Mouse (Mus musculus) bone marrow, adult 2 months (tissue): Measurements from ENCODE around the gene Pdcd7. TPM values are rescaled to one million over a fixed set of nuclear protein-coding genes. Genes with fewer than 3 reads are reported as not detected.
A peak's percentile ranks its signal among the peaks of the same experiment; 100 is the strongest.

Source experiments
- H3K27ac ChIP-seq: fragments of 200-500 bp; 2 replicates; pipeline ENCODE4 v1.5.1; 2012; ENCODE audit warnings: low read depth, mild to moderate bottlenecking, control low read depth, inconsistent platforms, low read length; ENCODE audit not compliant: control insufficient read depth, poor library complexity, insufficient read depth
- H3K4me1 ChIP-seq: fragments of 200-500 bp; 2 replicates; pipeline ENCODE4 v1.6.1; 2011; ENCODE audit warnings: low read length; ENCODE audit not compliant: control insufficient read depth, insufficient read depth
- H3K4me3 ChIP-seq: fragments of 200-500 bp; replicated peaks from 2 replicates; pipeline ENCODE3; 2011; ENCODE audit warnings: mild to moderate bottlenecking, low read depth, low read length, control low read depth; ENCODE audit not compliant: control insufficient read depth
- CTCF ChIP-seq: fragments of 200-500 bp; IDR thresholded peaks from 2 replicates; pipeline ENCODE4 v1.5.1; 2011; ENCODE audit warnings: low read length, control low read depth; ENCODE audit not compliant: control insufficient read depth, insufficient read depth
- POLR2A ChIP-seq: fragments of 200-500 bp; IDR thresholded peaks from 2 replicates; pipeline ENCODE4 v1.6.1; 2011; ENCODE audit warnings: low read depth, mild to moderate bottlenecking, control low read depth, low read length, borderline replicate concordance; ENCODE audit not compliant: control insufficient read depth
- WGBS: fragments of 180-500 bp; shearing (Covaris S2); methylation state at CpG from one replicate; pipeline ENCODE4 v1.1.7; 2018; 5-methylcytosine and 5-hydroxymethylcytosine counted together
- polyA plus RNA-seq: library from polyadenylated mRNA; stranded (reverse); fragments of >200 nt; gene quantifications from 2 replicates; pipeline ENCODE4 v1.2.4, GENCODE M21; 2011; ENCODE audit warnings: low replicate concordance; ENCODE audit not compliant: missing spikeins, insufficient read depth, insufficient read length

Gene Pdcd7
- 7.3 and 16.3 TPM in 2 replicates for polyA plus RNA-seq

- WGBS = 1% methylated on average over 59 of the region's 59 CpGs
- Histone ChIP-seq H3K27ac (peak within 1 kb of the TSS; percentile 93), H3K4me3 (peak within 1 kb of the TSS; percentile 81), H3K4me1 (no peaks in the 10 kb centered on the region; the same call in 1 of the 2 replicates)
- TF ChIP-seq POLR2A = peak; percentile 69
- no peak for TF ChIP-seq CTCF
These were observed at the start of gene Pdcd7 for GRCm38 (mm10) chr9:65345854-65346475. Pdcd7 (plus strand) TSS chr9:65346104.

GRCm38 (mm10) chr9:65297056-65297455 is 48.8 kb upstream of the Pdcd7 start:
- H3K4me1 ChIP-seq = no peaks in the 10 kb centered on the region
- 85% methylated on average over 2 of the region's 2 CpGs for WGBS
- TF ChIP-seq CTCF (no peak), POLR2A (no peak)
- H3K4me3 ChIP-seq = no peak overlapping the region
- H3K27ac ChIP-seq = no peak overlapping the region

DNA sequence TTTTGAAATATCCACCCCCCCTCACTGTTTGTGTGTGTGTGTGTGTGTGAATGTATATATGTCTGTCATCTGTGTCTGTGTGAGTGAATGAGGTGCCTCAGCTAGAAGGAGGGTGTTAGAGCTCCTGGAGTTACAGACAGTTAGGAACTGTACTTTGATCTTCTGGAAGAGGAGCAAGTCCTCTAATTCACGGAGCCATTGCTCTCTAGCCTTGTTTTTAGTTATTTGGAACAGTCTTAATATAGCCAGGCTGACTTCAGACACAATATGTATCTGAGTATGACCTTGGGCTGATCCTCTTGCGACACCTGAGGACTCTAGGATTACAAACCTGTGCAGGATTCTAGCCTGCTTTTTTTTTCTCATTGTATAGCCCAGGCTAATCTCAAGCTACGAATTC is 47.1 kb upstream of the Pdcd7 start:
- Histone ChIP-seq H3K4me1 (no peaks in the 10 kb centered on the region), H3K4me3 (no peak overlapping the region), H3K27ac (no peak overlapping the region)
- WGBS = 90% methylated on average over 3 of the region's 3 CpGs
- TF ChIP-seq POLR2A (no peak), CTCF (no peak)

DNA sequence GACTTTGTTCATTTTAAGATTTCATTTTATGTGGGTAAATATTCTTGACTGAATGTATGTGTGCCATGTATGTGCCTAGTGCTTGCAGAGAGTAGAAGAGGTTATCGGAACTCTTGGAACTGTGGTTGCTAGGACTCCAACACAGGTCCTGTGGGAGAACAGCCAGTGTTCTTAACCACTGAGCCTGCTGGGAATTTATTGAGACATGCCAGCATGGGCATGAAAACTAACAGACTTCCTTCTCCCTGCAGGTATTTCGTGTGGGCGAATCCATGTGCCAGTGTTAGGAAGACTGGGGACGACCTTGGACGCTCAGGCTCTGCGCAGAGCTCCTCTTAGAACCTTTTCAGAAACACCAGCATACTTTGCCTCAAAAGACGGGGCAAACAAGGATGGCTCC is 46.3 kb upstream of the Pdcd7 start:
- H3K27ac ChIP-seq = no peak overlapping the region
- TF ChIP-seq POLR2A (no peak), CTCF (no peak)
- 93% methylated on average over 7 of the region's 7 CpGs for WGBS
- no peak overlapping the region for H3K4me3 ChIP-seq
- no peaks in the 10 kb centered on the region for H3K4me1 ChIP-seq

DNA sequence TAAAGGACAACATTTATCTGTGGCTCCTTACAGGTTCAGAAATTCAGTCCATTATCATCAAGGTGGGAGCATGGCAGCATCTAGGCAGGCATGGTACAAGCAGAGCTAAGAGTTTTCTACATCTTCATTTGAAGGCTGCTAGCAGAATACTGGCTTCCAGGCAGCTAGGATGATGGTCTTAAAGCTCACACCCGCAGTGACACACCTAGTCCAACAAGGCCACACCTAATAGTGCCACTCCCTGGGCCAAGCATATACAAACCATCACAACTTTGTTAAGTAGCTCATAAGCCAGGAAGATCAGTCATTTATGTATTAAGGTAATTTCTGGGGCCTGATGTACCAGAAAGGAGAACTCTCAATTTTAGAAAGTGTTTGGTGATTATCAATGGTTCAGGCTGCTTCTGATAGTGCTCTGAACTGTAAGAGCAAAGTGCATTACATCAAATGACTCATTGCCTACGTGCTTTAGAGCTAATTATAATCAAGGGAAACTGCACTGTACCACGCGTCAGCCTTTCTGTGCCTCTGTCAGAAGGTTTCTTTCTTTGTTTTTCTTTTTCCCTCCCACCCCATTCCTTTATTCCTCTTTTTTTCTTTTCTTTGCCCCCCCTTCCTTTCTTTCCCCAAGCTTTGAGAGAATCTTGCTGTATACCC is 43.4 kb upstream of the Pdcd7 start:
- TF ChIP-seq POLR2A = no peak
- no peak for TF ChIP-seq CTCF
- Histone ChIP-seq H3K4me3 (no peak overlapping the region), H3K27ac (no peak overlapping the region), H3K4me1 (no peaks in the 10 kb centered on the region)
- WGBS = 92% methylated on average over 4 of the region's 4 CpGs

DNA sequence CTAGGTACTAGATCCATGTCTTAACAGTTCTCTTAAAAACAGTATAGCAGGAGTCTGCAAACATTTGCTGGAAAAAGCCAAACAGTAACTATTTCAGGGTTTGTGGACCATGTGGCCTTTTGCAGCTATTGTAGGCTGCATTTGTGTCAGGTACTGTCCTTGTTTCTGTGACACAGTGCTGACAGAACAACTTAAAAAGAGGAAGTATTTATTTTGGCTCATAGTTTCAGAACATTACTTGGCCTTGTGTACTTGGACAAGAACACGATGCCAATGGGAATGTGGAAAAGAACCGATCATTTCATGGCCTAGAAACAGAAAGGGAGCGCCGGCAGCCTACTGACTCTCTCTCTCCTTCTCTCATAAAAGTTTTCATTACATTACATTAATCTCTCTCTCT is 42.3 kb upstream of the Pdcd7 start:
- Histone ChIP-seq H3K4me1 (no peaks in the 10 kb centered on the region), H3K27ac (no peak overlapping the region), H3K4me3 (no peak overlapping the region)
- no peak for TF ChIP-seq POLR2A
- no peak for TF ChIP-seq CTCF
- WGBS = 88% methylated on average over 4 of the region's 4 CpGs

- no peak for TF ChIP-seq POLR2A
- no peak for TF ChIP-seq CTCF
- WGBS = 89% methylated on average over 4 of the region's 4 CpGs
These were observed 41.6 kb upstream of the Pdcd7 start for GRCm38 (mm10) chr9:65304300-65304699.

GRCm38 (mm10) chr9:65306672-65307071 is 39.2 kb upstream of the Pdcd7 start:
- Histone ChIP-seq H3K4me3 (no peak overlapping the region), H3K27ac (no peak overlapping the region), H3K4me1 (no peaks in the 10 kb centered on the region)
- TF ChIP-seq CTCF = no peak
- no peak for TF ChIP-seq POLR2A
- 95% methylated on average over 2 of the region's 2 CpGs for WGBS

More at GRCm38 (mm10) chr9:65304300-65304699, 41.6 kb upstream of the Pdcd7 start:
- Histone ChIP-seq H3K4me1 (no peaks in the 10 kb centered on the region), H3K4me3 (no peak overlapping the region), H3K27ac (no peak overlapping the region)

DNA sequence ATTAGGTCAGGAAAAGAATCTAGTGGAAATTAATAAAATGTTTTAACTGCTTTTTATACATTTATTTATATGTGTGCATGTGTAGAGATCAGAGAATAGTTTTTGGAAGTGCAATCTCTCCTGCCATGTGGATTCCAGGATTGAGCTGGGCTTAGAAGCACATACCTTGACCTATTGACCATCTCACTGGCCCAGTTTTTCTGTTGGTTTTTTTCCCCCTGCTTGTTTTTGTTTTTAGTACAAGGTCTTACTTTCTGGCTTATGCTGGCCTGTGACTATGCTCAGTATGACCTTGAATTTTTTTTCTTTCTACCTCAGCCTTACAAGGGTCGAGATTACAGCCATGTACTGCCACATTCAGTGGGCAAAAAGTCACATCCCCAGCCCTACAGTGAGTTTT is 37.9 kb upstream of the Pdcd7 start:
- 71% methylated on average over 1 of the region's 1 CpGs for WGBS
- TF ChIP-seq POLR2A (no peak), CTCF (no peak)
- no peak overlapping the region for H3K4me3 ChIP-seq

More for the DNA sequence above, 37.9 kb upstream of the Pdcd7 start:
- Histone ChIP-seq H3K4me1 (no peaks in the 10 kb centered on the region), H3K27ac (no peak overlapping the region)
